Mouse (Mus musculus): ENCODE data around the gene Gpr153. TPM values are rescaled to one million over a fixed set of nuclear protein-coding genes. Genes with fewer than 3 reads are reported as not detected.

Gene Gpr153
- total and polyA plus RNA-seq, 2 experiments from 2014 or later, result 11.4 to 71.4 TPM

- DNase-seq (no peak), ATAC-seq (no peak)
- WGBS, result 87% methylated on average over 12 of the region's 12 CpGs
- peaks cover 72% of the 10 kb centered on the region for H3K36me3 ChIP-seq (ENCODE audit: insufficient read depth)
- H3K4me3 ChIP-seq (ENCODE audit: low read depth, low read length), result no peak overlapping the region
- H3K4me2 ChIP-seq (ENCODE audit: low read depth), result no peak overlapping the region
- H3K9me3 ChIP-seq (ENCODE audit: low read length), result no peaks in the 10 kb centered on the region
- H3K4me1 ChIP-seq (ENCODE audit: insufficient read depth), result no peaks in the 10 kb centered on the region
- H3K27me3 ChIP-seq (ENCODE audit: insufficient read depth, low read length), result no peaks in the 10 kb centered on the region
- no peak overlapping the region for H3K9ac ChIP-seq
- H3K27ac ChIP-seq (ENCODE audit: low read depth, low read length), result no peak overlapping the region
- TF ChIP-seq CTCF (IDR thresholded peaks at IDR 0.05; ENCODE audit: low read depth), result no peak
Measured at GRCm38 (mm10) chr4:152333587-152333986, 59.6 kb downstream of the Gpr153 start.

Other genes starting within 250 kb of the Gpr153 start
- 10.5 and 10.9 TPM in 2 replicates for gene Zbtb48, start 246.6 kb upstream of the Gpr153 start, total RNA-seq (2014; rRNA removed)
- gene Zbtb48, start 246.6 kb upstream of the Gpr153 start, polyA plus RNA-seq (2015; fragmentation: Nextera tagmentation; extraction: Ambion mirVana), result 13.5 and 14.2 TPM in 2 replicates
- 0.54 and 1.00 TPM in 2 replicates for gene Tas1r1, start 235.7 kb upstream of the Gpr153 start, total RNA-seq (2014; rRNA removed)
- gene Tas1r1, start 235.7 kb upstream of the Gpr153 start, polyA plus RNA-seq (2015; fragmentation: Nextera tagmentation; extraction: Ambion mirVana), result 1.1 and 1.5 TPM in 2 replicates
- 26.9 and 31.8 TPM in 2 replicates for gene Nol9, start 234.9 kb upstream of the Gpr153 start, total RNA-seq (2014; rRNA removed)
- 14.9 and 20.1 TPM in 2 replicates for gene Nol9, start 234.9 kb upstream of the Gpr153 start, polyA plus RNA-seq (2015; fragmentation: Nextera tagmentation; extraction: Ambion mirVana)
- 16.6 and 18.6 TPM in 2 replicates for gene Plekhg5, start 201.7 kb upstream of the Gpr153 start, total RNA-seq (2014; rRNA removed)
- gene Plekhg5, start 201.7 kb upstream of the Gpr153 start, polyA plus RNA-seq (2015; fragmentation: Nextera tagmentation; extraction: Ambion mirVana), result 9.2 and 12.8 TPM in 2 replicates
- gene Tnfrsf25, start 158.3 kb upstream of the Gpr153 start, total RNA-seq (2014; rRNA removed), result 1.4 TPM in 1 of 2 replicates, not detected in the other
- gene Tnfrsf25, start 158.3 kb upstream of the Gpr153 start, polyA plus RNA-seq (2015; fragmentation: Nextera tagmentation; extraction: Ambion mirVana), result 0.19 and 0.30 TPM in 2 replicates
- gene Espn, start 121.9 kb upstream of the Gpr153 start, total RNA-seq (2014; rRNA removed), result 0.08 and 0.71 TPM in 2 replicates
- gene Espn, start 121.9 kb upstream of the Gpr153 start, polyA plus RNA-seq (2015; fragmentation: Nextera tagmentation; extraction: Ambion mirVana), result 0.50 and 0.69 TPM in 2 replicates
- not detected in 2 replicates for gene Hes2, start 115.4 kb upstream of the Gpr153 start, total RNA-seq (2014; rRNA removed)
- gene Hes2, start 115.4 kb upstream of the Gpr153 start, polyA plus RNA-seq (2015; fragmentation: Nextera tagmentation; extraction: Ambion mirVana), result not detected in 2 replicates
- gene Acot7, start 96.1 kb upstream of the Gpr153 start, total RNA-seq (2014; rRNA removed), result 191 and 193 TPM in 2 replicates
- 411 and 466 TPM in 2 replicates for gene Acot7, start 96.1 kb upstream of the Gpr153 start, polyA plus RNA-seq (2015; fragmentation: Nextera tagmentation; extraction: Ambion mirVana)
- 0.57 TPM in 1 of 2 replicates, not detected in the other for gene Hes3, start 17.4 kb downstream of the Gpr153 start, total RNA-seq (2014; rRNA removed)
- 0.13 TPM in 1 of 2 replicates, not detected in the other for gene Hes3, start 17.4 kb downstream of the Gpr153 start, polyA plus RNA-seq (2015; fragmentation: Nextera tagmentation; extraction: Ambion mirVana)
- gene Icmt, start 23.0 kb downstream of the Gpr153 start, total RNA-seq (2014; rRNA removed), result 24.4 and 28.5 TPM in 2 replicates
- 9.8 and 12.7 TPM in 2 replicates for gene Icmt, start 23.0 kb downstream of the Gpr153 start, polyA plus RNA-seq (2015; fragmentation: Nextera tagmentation; extraction: Ambion mirVana)
- 2.6 and 4.4 TPM in 2 replicates for gene Rnf207, start 44.8 kb downstream of the Gpr153 start, total RNA-seq (2014; rRNA removed)
- 2.7 and 4.2 TPM in 2 replicates for gene Rnf207, start 44.8 kb downstream of the Gpr153 start, polyA plus RNA-seq (2015; fragmentation: Nextera tagmentation; extraction: Ambion mirVana)
- 313 and 387 TPM in 2 replicates for gene Rpl22, start 51.5 kb downstream of the Gpr153 start, total RNA-seq (2014; rRNA removed)
- gene Rpl22, start 51.5 kb downstream of the Gpr153 start, polyA plus RNA-seq (2015; fragmentation: Nextera tagmentation; extraction: Ambion mirVana), result 176 and 212 TPM in 2 replicates
- 60.0 and 76.0 TPM in 2 replicates for gene Chd5, start 64.4 kb downstream of the Gpr153 start, total RNA-seq (2014; rRNA removed)
- gene Chd5, start 64.4 kb downstream of the Gpr153 start, polyA plus RNA-seq (2015; fragmentation: Nextera tagmentation; extraction: Ambion mirVana), result 35.2 and 57.8 TPM in 2 replicates
- 5.5 and 6.5 TPM in 2 replicates for gene Nphp4, start 202.5 kb downstream of the Gpr153 start, total RNA-seq (2014; rRNA removed)
- 2.6 and 3.5 TPM in 2 replicates for gene Nphp4, start 202.5 kb downstream of the Gpr153 start, polyA plus RNA-seq (2015; fragmentation: Nextera tagmentation; extraction: Ambion mirVana)
- 31.5 and 38.6 TPM in 2 replicates for gene Kcnab2, start 203.6 kb downstream of the Gpr153 start, total RNA-seq (2014; rRNA removed)
- 20.9 and 24.2 TPM in 2 replicates for gene Kcnab2, start 203.6 kb downstream of the Gpr153 start, polyA plus RNA-seq (2015; fragmentation: Nextera tagmentation; extraction: Ambion mirVana)